Mouse (Mus musculus): ENCODE data around the gene Snrnp70. TPM values are rescaled to one million over a fixed set of nuclear protein-coding genes. Genes with fewer than 3 reads are reported as not detected.
"Not testable (repeated sequence)": the region's sequence is repeated elsewhere in the genome, so short reads cannot be mapped to it uniquely, and the experiment has no call there.

Gene Snrnp70
- total RNA-seq, 2 experiments from 2014 or later: 87.9 to 90.7 TPM

- no peak for TF ChIP-seq CTCF (IDR thresholded peaks at IDR 0.05)
- intact Hi-C loops (cut with DNase I): no loop called here
- Histone ChIP-seq H3K4me3 (no peak overlapping the region), H3K27ac (no peak overlapping the region)
- DNase-seq: no peak
These were observed 35.0 kb downstream of the Snrnp70 start for GRCm38 (mm10) chr7:45360404-45361125.

GRCm38 (mm10) chr7:45359081-45359480 is 36.5 kb downstream of the Snrnp70 start:
- DNase-seq; H3K4me3 ChIP-seq; intact Hi-C loops (cut with DNase I); H3K27ac ChIP-seq: not testable (repeated sequence)

- no peak for DNase-seq
- no peak overlapping the region for H3K4me3 ChIP-seq
- intact Hi-C loops (cut with DNase I): no loop called here
- no peak overlapping the region for H3K27ac ChIP-seq
- no peak for TF ChIP-seq CTCF (IDR thresholded peaks at IDR 0.05)
These were observed 39.5 kb downstream of the Snrnp70 start for GRCm38 (mm10) chr7:45356087-45356486.

- Histone ChIP-seq H3K27ac (no peak overlapping the region), H3K4me3 (no peak overlapping the region)
- TF ChIP-seq CTCF (IDR thresholded peaks at IDR 0.05): no peak
- intact Hi-C loops (cut with DNase I): no loop called here
- DNase-seq: no peak
These were observed 40.1 kb downstream of the Snrnp70 start for GRCm38 (mm10) chr7:45355318-45356020.

GRCm38 (mm10) chr7:45353041-45353440 is 42.5 kb downstream of the Snrnp70 start:
- H3K4me3 ChIP-seq: no peak overlapping the region
- TF ChIP-seq CTCF (IDR thresholded peaks at IDR 0.05): no peak
- no peak overlapping the region for H3K27ac ChIP-seq
- DNase-seq: no peak
- intact Hi-C loops (cut with DNase I): no loop called here

GRCm38 (mm10) chr7:45346905-45347304 is 48.6 kb downstream of the Snrnp70 start:
- no peak overlapping the region for H3K27ac ChIP-seq
- no peak for TF ChIP-seq CTCF (IDR thresholded peaks at IDR 0.05)
- no peak for DNase-seq
- H3K4me3 ChIP-seq: no peak overlapping the region
- intact Hi-C loops (cut with DNase I): no loop called here

GRCm38 (mm10) chr7:45343543-45343942 is 52.0 kb downstream of the Snrnp70 start:
- H3K4me3 ChIP-seq: no peak overlapping the region
- no peak overlapping the region for H3K27ac ChIP-seq
- DNase-seq: no peak
- TF ChIP-seq CTCF (IDR thresholded peaks at IDR 0.05): peak; percentile 37
- intact Hi-C loops (cut with DNase I): loop anchor here (2.0 kb wide), 1 partner anchor 49 kb away; no protein-coding TSS in a partner anchor

- intact Hi-C loops (cut with DNase I): loop anchor here (2.0 kb wide), 1 partner anchor 51 kb away; no protein-coding TSS in a partner anchor
- no peak overlapping the region for H3K4me3 ChIP-seq
- H3K27ac ChIP-seq: no peak overlapping the region
- TF ChIP-seq CTCF (IDR thresholded peaks at IDR 0.05): no peak
- DNase-seq: no peak
These were observed 53.5 kb downstream of the Snrnp70 start for GRCm38 (mm10) chr7:45342081-45342480.

- peak; percentile 91 for TF ChIP-seq CTCF (IDR thresholded peaks at IDR 0.05)
- DNase-seq: peak; percentile 88
- H3K27ac ChIP-seq: no peak overlapping the region
- intact Hi-C loops (cut with DNase I): loop anchor here (2.0 kb wide), 2 partner anchors 33 to 41 kb away; no protein-coding TSS in a partner anchor
- H3K4me3 ChIP-seq: peak overlapping the region; percentile 90
These were observed 54.2 kb downstream of the Snrnp70 start for GRCm38 (mm10) chr7:45341303-45341702.

- peak; percentile 65 for DNase-seq
- no peak for TF ChIP-seq CTCF (IDR thresholded peaks at IDR 0.05)
- intact Hi-C loops (cut with DNase I): loop anchor here (2.0 kb wide), 2 partner anchors 32 to 40 kb away; no protein-coding TSS in a partner anchor
- Histone ChIP-seq H3K27ac (peak overlapping the region; percentile 99), H3K4me3 (peak overlapping the region; percentile 90)
These were observed 54.9 kb downstream of the Snrnp70 start for GRCm38 (mm10) chr7:45340669-45341068.

GRCm38 (mm10) chr7:45340066-45340442 is 55.5 kb downstream of the Snrnp70 start:
- H3K27ac ChIP-seq: peak overlapping the region; percentile 99
- no peak for DNase-seq
- intact Hi-C loops (cut with DNase I): loop anchor here (2.0 kb wide), 2 partner anchors 31 to 39 kb away; no protein-coding TSS in a partner anchor

GRCm38 (mm10) chr7:45339410-45340065 is 56.0 kb downstream of the Snrnp70 start:
- DNase-seq: peak; percentile 68
- TF ChIP-seq CTCF (IDR thresholded peaks at IDR 0.05): peak; percentile 27; the same call in 1 of the 2 replicates
- Histone ChIP-seq H3K27ac (peak overlapping the region; percentile 99), H3K4me3 (peak overlapping the region; percentile 90)
- intact Hi-C loops (cut with DNase I): loop anchor here (2.0 kb wide), 2 partner anchors 31 to 39 kb away; no protein-coding TSS in a partner anchor

More at GRCm38 (mm10) chr7:45340066-45340442, 55.5 kb downstream of the Snrnp70 start:
- H3K4me3 ChIP-seq: peak overlapping the region; percentile 90
- no peak for TF ChIP-seq CTCF (IDR thresholded peaks at IDR 0.05)
